Mouse (Mus musculus): ENCODE results near the gene Aebp2. TPM values are rescaled to one million over a fixed set of nuclear protein-coding genes. Genes with fewer than 3 reads are reported as not detected.

Aebp2 gene
- polyA plus RNA-seq, 1 experiment from 2014 or later: 29.6 TPM

GRCm38 (mm10) chr6:140680713-140681112, 58.2 kb downstream of the Aebp2 start:
- H3K27ac ChIP-seq: no peak overlapping the region
- H3K79me2 ChIP-seq (ENCODE audit: inconsistent target): no peaks in the 10 kb centered on the region
- WGBS (ENCODE audit: missing documents): 96% methylated on average over 7 of the region's 7 CpGs
- H3K36me3 ChIP-seq (ENCODE audit: inconsistent target): no peaks in the 10 kb centered on the region
- no peak overlapping the region for H3K4me3 ChIP-seq (ENCODE audit: inconsistent target)

DNA sequence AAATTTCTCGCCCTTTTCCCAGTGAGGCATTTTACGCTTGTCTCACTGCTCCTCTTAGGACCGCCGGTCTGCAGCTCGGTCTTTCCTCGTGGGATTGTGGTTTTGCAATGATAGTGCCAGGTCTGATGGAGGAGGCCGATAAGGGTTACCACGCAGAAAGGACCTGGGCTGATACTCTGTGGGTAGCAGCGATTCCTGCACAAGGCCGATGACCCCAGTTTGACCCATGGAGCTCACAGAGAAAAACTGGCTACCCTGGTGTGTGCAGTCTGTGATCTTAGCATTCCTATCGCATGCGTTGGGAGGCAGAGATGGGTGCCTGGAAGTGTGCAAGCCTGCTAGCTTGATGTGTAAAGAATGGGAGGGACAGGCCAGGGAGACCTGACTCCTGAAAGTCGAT, 60.4 kb downstream of the Aebp2 start:
- H3K79me2 ChIP-seq (ENCODE audit: inconsistent target): no peaks in the 10 kb centered on the region
- H3K27ac ChIP-seq: no peak overlapping the region
- no peaks in the 10 kb centered on the region for H3K36me3 ChIP-seq (ENCODE audit: inconsistent target)
- whole genome bisulfite sequencing (ENCODE audit: missing documents): 14% methylated on average over 13 of the region's 13 CpGs
- no peak overlapping the region for H3K4me3 ChIP-seq (ENCODE audit: inconsistent target)

- Histone ChIP-seq H3K79me2 (ENCODE audit: inconsistent target) (no peaks in the 10 kb centered on the region), H3K36me3 (ENCODE audit: inconsistent target) (no peaks in the 10 kb centered on the region), H3K27ac (no peak overlapping the region), H3K4me3 (ENCODE audit: inconsistent target) (no peak overlapping the region)
- whole genome bisulfite sequencing (ENCODE audit: missing documents): 90% methylated on average over 11 of the region's 11 CpGs
Observed at GRCm38 (mm10) chr6:140684403-140684802, 61.9 kb downstream of the Aebp2 start.

GRCm38 (mm10) chr6:140689617-140690404, 67.3 kb downstream of the Aebp2 start:
- no peak overlapping the region for H3K4me3 ChIP-seq (ENCODE audit: inconsistent target)
- 94% methylated on average over 16 of the region's 16 CpGs for WGBS (ENCODE audit: missing documents)

DNA sequence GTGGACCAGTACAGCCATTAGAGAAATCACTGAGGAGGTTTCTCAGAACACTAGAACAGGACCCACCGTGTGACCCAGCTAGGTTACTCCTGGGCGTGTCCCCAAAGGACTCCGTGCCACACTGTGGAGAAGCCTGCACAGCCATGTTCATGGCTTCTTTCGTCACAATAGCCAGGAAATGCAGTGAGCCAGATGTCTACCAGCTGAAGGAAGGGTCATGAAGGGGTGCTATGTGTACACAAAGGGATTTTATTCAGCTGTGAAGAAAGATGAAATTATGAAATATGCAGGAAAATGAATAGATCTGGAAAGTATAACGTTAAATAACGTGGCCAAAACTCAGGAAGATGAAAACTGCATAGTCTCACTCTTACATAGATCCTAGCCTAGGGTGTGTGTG, 69.7 kb downstream of the Aebp2 start:
- Histone ChIP-seq H3K27ac (no peak overlapping the region), H3K4me3 (ENCODE audit: inconsistent target) (no peak overlapping the region), H3K79me2 (ENCODE audit: inconsistent target) (no peaks in the 10 kb centered on the region), H3K36me3 (ENCODE audit: inconsistent target) (no peaks in the 10 kb centered on the region)
- WGBS (ENCODE audit: missing documents): 82% methylated on average over 6 of the region's 6 CpGs

More at GRCm38 (mm10) chr6:140689617-140690404, 67.3 kb downstream of the Aebp2 start:
- Histone ChIP-seq H3K27ac (no peak overlapping the region), H3K79me2 (ENCODE audit: inconsistent target) (no peaks in the 10 kb centered on the region), H3K36me3 (ENCODE audit: inconsistent target) (no peaks in the 10 kb centered on the region)

GRCm38 (mm10) chr6:140696192-140696879, 73.9 kb downstream of the Aebp2 start:
- no peak overlapping the region for H3K4me3 ChIP-seq (ENCODE audit: inconsistent target)
- H3K36me3 ChIP-seq (ENCODE audit: inconsistent target): no peaks in the 10 kb centered on the region
- WGBS (ENCODE audit: missing documents): 88% methylated on average over 12 of the region's 12 CpGs
- H3K79me2 ChIP-seq (ENCODE audit: inconsistent target): no peaks in the 10 kb centered on the region
- no peak overlapping the region for H3K27ac ChIP-seq

GRCm38 (mm10) chr6:140697994-140698393, 75.5 kb downstream of the Aebp2 start:
- Histone ChIP-seq H3K36me3 (ENCODE audit: inconsistent target) (no peaks in the 10 kb centered on the region), H3K4me3 (ENCODE audit: inconsistent target) (no peak overlapping the region), H3K27ac (no peak overlapping the region), H3K79me2 (ENCODE audit: inconsistent target) (no peaks in the 10 kb centered on the region)
- 94% methylated on average over 11 of the region's 11 CpGs for WGBS (ENCODE audit: missing documents)

GRCm38 (mm10) chr6:140698596-140698995, 76.1 kb downstream of the Aebp2 start:
- H3K27ac ChIP-seq: no peak overlapping the region
- no peaks in the 10 kb centered on the region for H3K36me3 ChIP-seq (ENCODE audit: inconsistent target)
- 93% methylated on average over 1 of the region's 1 CpGs for WGBS (ENCODE audit: missing documents)
- H3K4me3 ChIP-seq (ENCODE audit: inconsistent target): no peak overlapping the region
- no peaks in the 10 kb centered on the region for H3K79me2 ChIP-seq (ENCODE audit: inconsistent target)

DNA sequence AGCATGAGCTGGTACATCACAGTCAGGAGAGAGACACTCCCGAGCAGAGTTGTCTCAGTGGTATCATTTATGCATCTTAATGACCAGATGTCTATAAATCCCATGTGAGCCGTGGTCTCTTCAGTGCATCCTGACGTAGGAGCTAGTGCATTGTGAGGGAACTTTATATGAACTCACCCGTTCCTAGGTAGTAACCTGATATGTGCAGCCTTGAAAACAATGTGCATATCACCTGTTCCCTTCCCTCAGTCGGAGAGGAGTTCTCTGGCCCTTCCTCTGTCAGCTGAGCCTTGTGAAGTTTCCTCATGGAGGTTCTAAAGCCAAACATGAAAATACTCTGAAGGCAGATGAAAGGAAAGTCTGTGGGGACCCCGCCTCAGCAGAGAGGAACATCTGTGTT, 78.8 kb downstream of the Aebp2 start:
- H3K36me3 ChIP-seq (ENCODE audit: inconsistent target): no peaks in the 10 kb centered on the region
- H3K4me3 ChIP-seq (ENCODE audit: inconsistent target): no peak overlapping the region
- no peaks in the 10 kb centered on the region for H3K79me2 ChIP-seq (ENCODE audit: inconsistent target)
- H3K27ac ChIP-seq: no peak overlapping the region
- 92% methylated on average over 6 of the region's 6 CpGs for WGBS (ENCODE audit: missing documents)

GRCm38 (mm10) chr6:140705132-140705531, 82.7 kb downstream of the Aebp2 start:
- Histone ChIP-seq H3K27ac (no peak overlapping the region), H3K4me3 (ENCODE audit: inconsistent target) (no peak overlapping the region), H3K36me3 (ENCODE audit: inconsistent target) (no peaks in the 10 kb centered on the region), H3K79me2 (ENCODE audit: inconsistent target) (no peaks in the 10 kb centered on the region)
- WGBS (ENCODE audit: missing documents): 97% methylated on average over 10 of the region's 10 CpGs

- H3K27ac ChIP-seq: no peak overlapping the region
- H3K36me3 ChIP-seq (ENCODE audit: inconsistent target): no peaks in the 10 kb centered on the region
- no peak overlapping the region for H3K4me3 ChIP-seq (ENCODE audit: inconsistent target)
- 94% methylated on average over 5 of the region's 5 CpGs for WGBS (ENCODE audit: missing documents)
- H3K79me2 ChIP-seq (ENCODE audit: inconsistent target): no peaks in the 10 kb centered on the region
Observed at GRCm38 (mm10) chr6:140706056-140706455, 83.6 kb downstream of the Aebp2 start.

- no peak overlapping the region for H3K27ac ChIP-seq
- H3K79me2 ChIP-seq (ENCODE audit: inconsistent target): no peaks in the 10 kb centered on the region
- H3K36me3 ChIP-seq (ENCODE audit: inconsistent target): no peaks in the 10 kb centered on the region
- 29% methylated on average over 10 of the region's 10 CpGs for WGBS (ENCODE audit: missing documents)
- H3K4me3 ChIP-seq (ENCODE audit: inconsistent target): no peak overlapping the region
Observed at GRCm38 (mm10) chr6:140708059-140708458, 85.6 kb downstream of the Aebp2 start.

GRCm38 (mm10) chr6:140709415-140710107, 87.1 kb downstream of the Aebp2 start:
- WGBS (ENCODE audit: missing documents): 87% methylated on average over 6 of the region's 6 CpGs
- Histone ChIP-seq H3K4me3 (ENCODE audit: inconsistent target) (no peak overlapping the region), H3K27ac (no peak overlapping the region), H3K36me3 (ENCODE audit: inconsistent target) (no peaks in the 10 kb centered on the region), H3K79me2 (ENCODE audit: inconsistent target) (no peaks in the 10 kb centered on the region)

DNA sequence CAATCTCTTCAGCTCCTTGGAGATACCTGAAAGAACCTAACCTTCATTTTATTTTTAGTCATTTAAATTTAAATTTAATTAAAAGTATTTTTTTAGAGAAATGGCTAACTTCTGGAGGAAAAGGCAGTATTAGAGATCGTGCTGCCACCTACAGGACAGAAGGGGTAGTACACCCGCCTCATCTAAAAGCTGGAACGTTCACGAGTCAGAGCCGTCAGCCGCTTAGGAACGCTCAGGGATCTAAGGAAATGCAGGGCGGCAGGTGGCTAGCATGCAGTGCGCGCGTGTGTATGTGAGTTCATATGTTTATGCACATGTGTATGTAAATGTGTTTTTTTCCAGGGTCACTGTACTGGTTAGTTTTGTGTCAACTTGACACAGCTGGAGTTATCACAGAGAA, 90.3 kb downstream of the Aebp2 start:
- Histone ChIP-seq H3K27ac (no peak overlapping the region), H3K79me2 (ENCODE audit: inconsistent target) (no peaks in the 10 kb centered on the region), H3K4me3 (ENCODE audit: inconsistent target) (no peak overlapping the region), H3K36me3 (ENCODE audit: inconsistent target) (no peaks in the 10 kb centered on the region)
- WGBS (ENCODE audit: missing documents): 5% methylated on average over 11 of the region's 11 CpGs

DNA sequence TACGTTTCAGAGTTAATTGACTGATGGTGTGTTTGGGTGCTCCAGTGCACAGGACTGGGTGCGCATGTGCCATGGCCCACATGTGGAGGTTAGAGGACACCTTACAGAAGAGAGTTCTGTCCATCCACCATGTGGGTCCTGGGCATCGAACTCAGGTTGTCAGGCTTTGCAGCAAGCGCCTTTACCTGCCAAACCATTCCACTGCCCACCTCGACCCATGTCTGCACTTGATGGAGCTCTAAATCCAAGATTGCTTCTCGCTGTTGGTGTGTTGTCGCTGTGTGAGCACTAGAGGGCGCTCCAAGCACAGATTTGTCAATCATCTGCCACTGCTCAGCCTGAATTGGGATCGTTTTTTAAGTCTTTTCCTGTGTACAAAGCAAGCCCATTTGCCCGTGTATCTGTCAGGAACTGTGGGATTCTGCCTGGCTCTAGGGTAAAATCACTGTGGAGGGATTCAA, 92.5 kb downstream of the Aebp2 start:
- no peaks in the 10 kb centered on the region for H3K79me2 ChIP-seq (ENCODE audit: inconsistent target)
- H3K36me3 ChIP-seq (ENCODE audit: inconsistent target): no peaks in the 10 kb centered on the region
- WGBS (ENCODE audit: missing documents): 17% methylated on average over 10 of the region's 10 CpGs
- H3K4me3 ChIP-seq (ENCODE audit: inconsistent target): no peak overlapping the region
- H3K27ac ChIP-seq: no peak overlapping the region

All from macrophage (primary cell).